Mouse (Mus musculus) MEL (cell line): Measurements from ENCODE around the gene Cited2. TPM values are rescaled to one million over a fixed set of nuclear protein-coding genes. Genes with fewer than 3 reads are reported as not detected.

Experiments
- DNase-seq: peaks from one replicate; pipeline ENCODE4 v3.0.0; 2011; ENCODE audit warnings: low read depth, low spot score
- H3K27ac ChIP-seq: 2 replicates; pipeline ENCODE4 v1.5.1; 2012; ENCODE audit warnings: low read depth, mild to moderate bottlenecking, control low read depth, low read length, moderate library complexity; ENCODE audit not compliant: control insufficient read depth
- H3K27me3 ChIP-seq, 2 experiments: fragments of 150-350 bp in 1 of 2; sonication (generic) in 1 of 2; 2 replicates each; pipeline ENCODE4 v1.6.1; 2012; ENCODE audit warnings: low read length in 2 of 2, mild to moderate bottlenecking in 2 of 2, improper control_type of control experiment in 1 of 2, moderate library complexity in 1 of 2; ENCODE audit not compliant: insufficient read depth in 2 of 2, control insufficient read depth in 1 of 2
- H3K36me3 ChIP-seq, 2 experiments: 2 replicates each; pipeline ENCODE4 v1.6.1; 2012 to 2014; ENCODE audit warnings: low read length in 2 of 2, improper control_type of control experiment in 1 of 2, inconsistent platforms in 1 of 2, mild to moderate bottlenecking in 1 of 2; ENCODE audit not compliant: insufficient read depth in 2 of 2, control insufficient read depth in 1 of 2
- H3K4me1 ChIP-seq, 2 experiments: fragments of 150-350 bp in 1 of 2; sonication (generic) in 1 of 2; 2 replicates each; pipeline ENCODE4 v1.6.1; 2012; ENCODE audit warnings: low read length in 2 of 2, improper control_type of control experiment in 1 of 2, mild to moderate bottlenecking in 1 of 2; ENCODE audit not compliant: insufficient read depth in 2 of 2, control insufficient read depth in 1 of 2
- H3K4me3 ChIP-seq, 2 experiments: fragments of 150-350 bp in 1 of 2; sonication (generic) in 1 of 2; 2 replicates each; pipeline ENCODE4 v1.5.1; 2012; ENCODE audit warnings: low read depth in 2 of 2, low read length in 2 of 2, mild to moderate bottlenecking in 2 of 2, moderate library complexity in 2 of 2, control low read depth in 1 of 2, improper control_type of control experiment in 1 of 2; ENCODE audit not compliant: control insufficient read depth in 1 of 2, insufficient read depth in 1 of 2
- H3K79me2 ChIP-seq: 2 replicates; pipeline ENCODE4 v1.6.1; 2012; ENCODE audit warnings: mild to moderate bottlenecking, low read length, moderate library complexity; ENCODE audit not compliant: control insufficient read depth, poor library complexity, insufficient read depth
- H3K9ac ChIP-seq: 2 replicates; pipeline ENCODE4 v1.6.1; 2012; ENCODE audit warnings: low read depth, mild to moderate bottlenecking, control low read depth, low read length, moderate library complexity; ENCODE audit not compliant: control insufficient read depth, poor library complexity, severe bottlenecking
- H3K9me3 ChIP-seq: fragments of 150-350 bp; sonication (generic); replicated peaks from 2 replicates; pipeline ENCODE4 v1.6.1; 2012; ENCODE audit warnings: mild to moderate bottlenecking, low read length, improper control_type of control experiment, moderate library complexity; ENCODE audit not compliant: insufficient read depth
- BHLHE40 ChIP-seq: IDR thresholded peaks from 2 replicates; pipeline ENCODE4 v1.6.1; 2012; ENCODE audit warnings: low read depth, mild to moderate bottlenecking, inconsistent platforms, low read length, improper control_type of control experiment, borderline replicate concordance
- CHD1 ChIP-seq: IDR thresholded peaks from 2 replicates; pipeline ENCODE4 v1.6.1; 2012; ENCODE audit warnings: low read depth, mild to moderate bottlenecking, inconsistent platforms, low read length, improper control_type of control experiment
- CHD2 ChIP-seq: IDR thresholded peaks from 2 replicates; pipeline ENCODE4 v1.6.1; 2011; ENCODE audit warnings: low read length, improper control_type of control experiment
- E2F4 ChIP-seq: IDR thresholded peaks from 2 replicates; pipeline ENCODE4 v1.6.1; 2011; ENCODE audit warnings: low read depth, low read length, improper control_type of control experiment, borderline replicate concordance
- ELF1 ChIP-seq: IDR thresholded peaks from 2 replicates; pipeline ENCODE4 v1.6.1; 2014; ENCODE audit warnings: low read depth, mild to moderate bottlenecking, inconsistent platforms, low read length, improper control_type of control experiment, moderate library complexity
- EP300 ChIP-seq, 2 experiments: IDR thresholded peaks; 2 replicates each; pipeline ENCODE4 v1.6.1; 2011; ENCODE audit warnings: improper control_type of control experiment in 2 of 2, low read length in 2 of 2, low read depth in 1 of 2, mild to moderate bottlenecking in 1 of 2
- ETS1 ChIP-seq: IDR thresholded peaks from 2 replicates; pipeline ENCODE4 v1.6.1; 2012; ENCODE audit warnings: low read depth, mild to moderate bottlenecking, inconsistent platforms, low read length, improper control_type of control experiment, moderate library complexity
- GABPA ChIP-seq: IDR thresholded peaks from 2 replicates; pipeline ENCODE4 v1.6.1; 2012; ENCODE audit warnings: low read depth, mild to moderate bottlenecking, inconsistent platforms, low read length, improper control_type of control experiment, moderate library complexity
- GATA1 ChIP-seq: IDR thresholded peaks from 2 replicates; pipeline ENCODE4 v1.6.1; 2011; ENCODE audit warnings: low read depth, low read length, improper control_type of control experiment
- HCFC1 ChIP-seq: IDR thresholded peaks from 2 replicates; pipeline ENCODE4 v1.6.1; 2012; ENCODE audit warnings: low read depth, mild to moderate bottlenecking, inconsistent platforms, low read length, improper control_type of control experiment, moderate library complexity
- JUND ChIP-seq: IDR thresholded peaks from 2 replicates; pipeline ENCODE4 v1.6.1; 2011; ENCODE audit warnings: low read depth, mild to moderate bottlenecking, improper control_type of control experiment, low read length
- MAZ ChIP-seq: IDR thresholded peaks from 2 replicates; pipeline ENCODE4 v1.6.1; 2012; ENCODE audit warnings: low read depth, mild to moderate bottlenecking, inconsistent platforms, low read length, improper control_type of control experiment
- MXI1 ChIP-seq: IDR thresholded peaks from 2 replicates; pipeline ENCODE4 v1.6.1; 2011; ENCODE audit warnings: mild to moderate bottlenecking, low read depth, low read length, improper control_type of control experiment
- RAD21 ChIP-seq: IDR thresholded peaks from 2 replicates; pipeline ENCODE4 v1.6.1; 2011; ENCODE audit warnings: mild to moderate bottlenecking, low read depth, low read length, improper control_type of control experiment
- RCOR1 ChIP-seq: IDR thresholded peaks from 2 replicates; pipeline ENCODE4 v1.6.1; 2012; ENCODE audit warnings: low read depth, mild to moderate bottlenecking, inconsistent platforms, low read length, improper control_type of control experiment
- SIN3A ChIP-seq: IDR thresholded peaks from 2 replicates; pipeline ENCODE4 v1.6.1; 2012; ENCODE audit warnings: low read length, improper control_type of control experiment, inconsistent platforms
- TAL1 ChIP-seq: IDR thresholded peaks from 2 replicates; pipeline ENCODE4 v1.6.1; 2012; ENCODE audit warnings: mild to moderate bottlenecking, inconsistent platforms, low read length, moderate library complexity, mixed read lengths
- TBP ChIP-seq: IDR thresholded peaks from 2 replicates; pipeline ENCODE4 v1.8.0; 2011; ENCODE audit warnings: low read depth, low read length, improper control_type of control experiment
- TCF12 ChIP-seq: IDR thresholded peaks from 2 replicates; pipeline ENCODE4 v1.6.1; 2014; ENCODE audit warnings: low read depth, mild to moderate bottlenecking, inconsistent platforms, low read length, improper control_type of control experiment, moderate library complexity
- UBTF ChIP-seq: IDR thresholded peaks from 2 replicates; pipeline ENCODE4 v1.6.1; 2012; ENCODE audit warnings: low read depth, mild to moderate bottlenecking, inconsistent platforms, low read length, improper control_type of control experiment, moderate library complexity, borderline replicate concordance; ENCODE audit not compliant: insufficient read depth
- USF1 ChIP-seq: IDR thresholded peaks from 2 replicates; pipeline ENCODE4 v1.6.1; 2014; ENCODE audit warnings: low read depth, mild to moderate bottlenecking, inconsistent platforms, low read length, improper control_type of control experiment, moderate library complexity
- ZKSCAN1 ChIP-seq: IDR thresholded peaks from 2 replicates; pipeline ENCODE4 v1.6.1; 2012; ENCODE audit warnings: low read depth, mild to moderate bottlenecking, inconsistent platforms, low read length, improper control_type of control experiment, moderate library complexity
- ZNF384 ChIP-seq: IDR thresholded peaks from 2 replicates; pipeline ENCODE4 v1.6.1; 2012; ENCODE audit warnings: low read depth, mild to moderate bottlenecking, inconsistent platforms, low read length, improper control_type of control experiment
- polyA plus RNA-seq, 2 experiments: library from polyadenylated mRNA; stranded (reverse) in 1 of 2; unstranded in 1 of 2; fragments of >175 nt in 1 of 2; fragments of >200 nt in 1 of 2; gene quantifications; 2 replicates each; pipeline versions ENCODE4 v1.2.1 to v1.2.4; 2012; ENCODE audit warnings: low replicate concordance in 2 of 2, low read depth in 1 of 2; ENCODE audit not compliant: insufficient read length in 2 of 2, insufficient read depth in 1 of 2, missing spikeins in 1 of 2
- total RNA-seq: library from RNA; depleted of rRNA; stranded (reverse); fragments of 300-350 nt; gene quantifications from 2 replicates; pipeline ENCODE4 v1.2.3, GENCODE M21; 2012

Cited2 gene
- total and polyA plus RNA-seq, 3 experiments, result 2.3 to 13.1 TPM; not detected in 1

DNA sequence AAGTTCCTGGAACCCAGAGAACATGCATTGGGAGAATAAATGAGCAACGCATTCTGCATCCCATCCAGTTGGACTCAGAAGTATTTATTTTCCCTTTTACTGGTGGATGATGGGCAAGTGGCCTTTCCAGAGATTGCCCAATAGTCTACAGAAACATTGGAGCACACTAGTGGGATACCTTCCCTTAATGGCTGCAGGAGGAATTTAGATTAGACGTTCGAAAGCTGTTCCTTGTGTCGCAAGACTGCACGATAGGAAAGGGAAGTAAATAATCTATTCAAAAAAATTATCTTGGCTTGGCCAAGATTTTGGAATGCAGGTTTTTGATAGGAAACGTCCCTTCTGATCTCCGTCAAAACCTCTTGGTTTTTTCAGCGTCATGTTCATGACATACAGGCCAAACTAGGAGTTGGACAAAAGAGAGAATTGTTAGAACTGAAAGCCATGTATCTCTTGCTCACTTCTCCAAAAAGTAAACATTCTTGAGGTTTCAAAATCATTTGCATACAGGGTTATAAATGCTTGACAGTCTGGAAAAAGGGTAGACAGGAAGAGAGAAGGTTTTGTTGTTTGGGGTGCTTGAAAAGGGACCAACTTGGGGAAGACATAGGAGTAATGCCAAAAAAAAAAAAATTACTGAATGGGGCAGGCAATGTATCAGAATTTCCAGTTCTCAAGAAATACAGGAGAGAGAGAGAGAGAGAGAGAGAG lies 2.0 kb upstream of the Cited2 start:
- peak overlapping the region; percentile 69 to 75 for H3K4me3 ChIP-seq
- H3K27ac ChIP-seq, result peak overlapping the region; percentile 92
- peaks cover 0 to 22% of the 10 kb centered on the region in 2 experiments; a peak in 2 of 4 replicates for H3K36me3 ChIP-seq
- H3K4me1 ChIP-seq, result peaks cover 14 to 19% of the 10 kb centered on the region in 2 experiments
- no peaks in the 10 kb centered on the region for H3K27me3 ChIP-seq
- peak; percentile 54 for DNase-seq
- H3K9me3 ChIP-seq, result no peaks in the 10 kb centered on the region
- H3K79me2 ChIP-seq, result peaks cover 6% of the 10 kb centered on the region
- no peak for TF ChIP-seq ELF1
- TF ChIP-seq USF1, result no peak
- peak; percentile 2; the same call in 1 of the 2 replicates for TF ChIP-seq MXI1
- peak; percentile 56; the same call in 1 of the 2 replicates for TF ChIP-seq CHD1
- no peak for TF ChIP-seq CHD2
- no peak for TF ChIP-seq JUND
- TF ChIP-seq TAL1, result no peak
- peak; percentile 17; the same call in 1 of the 2 replicates for TF ChIP-seq TCF12
- no peak for TF ChIP-seq E2F4
- peak; percentile 0; the same call in 1 of the 2 replicates for TF ChIP-seq RAD21
- peak; percentile 47 for TF ChIP-seq ETS1
- peak; percentile 84 for TF ChIP-seq RCOR1
- peak; percentile 72 for TF ChIP-seq GATA1
- peak in 1 of 2 experiments; percentile 62; a peak in 3 of 4 replicates for TF ChIP-seq EP300 (IDR thresholded peaks at IDR 0.05; ENCODE audit: low read depth in 1 of 2, low read length in 2 of 2)
- TF ChIP-seq HCFC1, result no peak; the same call in 1 of the 2 replicates
- peak overlapping the region; percentile 71 for H3K9ac ChIP-seq

DNA sequence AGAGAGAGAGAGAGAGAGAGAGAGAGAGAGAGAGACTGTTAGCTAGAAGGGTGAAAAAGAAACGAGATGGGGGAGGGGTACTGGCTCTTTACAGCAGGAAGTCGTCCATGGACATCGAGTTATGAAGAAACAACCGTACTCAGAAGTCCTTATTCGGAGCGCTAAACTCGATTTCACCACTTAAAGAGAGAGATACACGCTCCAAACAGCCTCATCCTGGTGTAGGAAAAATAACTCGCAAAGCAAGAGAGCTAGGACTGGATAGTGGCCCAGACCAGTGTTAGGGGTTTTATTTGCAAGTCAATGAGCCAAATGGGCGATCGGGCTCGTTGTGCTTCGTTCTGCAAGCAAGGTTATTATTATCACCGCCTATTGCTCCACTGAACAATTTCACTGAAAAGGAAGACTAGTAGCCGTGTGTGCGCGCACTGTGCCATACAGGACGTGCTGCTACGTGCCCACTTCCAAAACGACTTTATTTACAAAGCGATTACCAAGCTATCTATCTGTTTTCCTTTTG lies 1.4 kb upstream of the Cited2 start:
- Histone ChIP-seq H3K9ac (peak overlapping the region; percentile 71), H3K4me3 (peak overlapping the region; percentile 69 to 75), H3K79me2 (peaks cover 6% of the 10 kb centered on the region), H3K27me3 (no peaks in the 10 kb centered on the region), H3K9me3 (no peaks in the 10 kb centered on the region), H3K4me1 (peaks cover 14 to 19% of the 10 kb centered on the region in 2 experiments), H3K27ac (peak overlapping the region; percentile 92), H3K36me3 (peaks cover 0 to 22% of the 10 kb centered on the region in 2 experiments; a peak in 2 of 4 replicates)
- peak; percentile 79 for DNase-seq
- TF ChIP-seq ZKSCAN1, result no peak
- peak; percentile 48; the same call in 1 of the 2 replicates for TF ChIP-seq MAZ
- no peak for TF ChIP-seq SIN3A
- TF ChIP-seq CHD1, result peak; percentile 51; the same call in 1 of the 2 replicates
- peak; percentile 67 for TF ChIP-seq TBP
- TF ChIP-seq CHD2, result peak; percentile 27
- TF ChIP-seq TAL1, result no peak
- 0 out of 2 replicates have a peak, but pooled peaks have one; percentile 14 for TF ChIP-seq GABPA
- peak; percentile 38; the same call in 1 of the 2 replicates for TF ChIP-seq TCF12
- TF ChIP-seq ZNF384, result no peak
- peak; percentile 85; the same call in 1 of the 2 replicates for TF ChIP-seq JUND
- 0 out of 2 replicates have a peak, but pooled peaks have one; percentile 36 for TF ChIP-seq HCFC1
- 0 out of 2 replicates have a peak, but pooled peaks have one; percentile 8 for TF ChIP-seq ETS1
- TF ChIP-seq UBTF, result no peak
- no peak for TF ChIP-seq BHLHE40
